Mouse (Mus musculus) MEL (cell line): ENCODE measurements around the gene Spi1. TPM values are rescaled to one million over a fixed set of nuclear protein-coding genes. Genes with fewer than 3 reads are reported as not detected.

Experiments used
- DNase-seq: peaks from one replicate; pipeline ENCODE4 v3.0.0; 2011; ENCODE audit warnings: low read depth, low spot score
- H3K27ac ChIP-seq: 2 replicates; pipeline ENCODE4 v1.5.1; 2012; ENCODE audit warnings: low read depth, mild to moderate bottlenecking, control low read depth, low read length, moderate library complexity; ENCODE audit not compliant: control insufficient read depth
- H3K27me3 ChIP-seq, 2 experiments: fragments of 150-350 bp in 1 of 2; sonication (generic) in 1 of 2; 2 replicates each; pipeline ENCODE4 v1.6.1; 2012; ENCODE audit warnings: low read length in 2 of 2, mild to moderate bottlenecking in 2 of 2, improper control_type of control experiment in 1 of 2, moderate library complexity in 1 of 2; ENCODE audit not compliant: insufficient read depth in 2 of 2, control insufficient read depth in 1 of 2
- H3K36me3 ChIP-seq, 2 experiments: 2 replicates each; pipeline ENCODE4 v1.6.1; 2012 to 2014; ENCODE audit warnings: low read length in 2 of 2, improper control_type of control experiment in 1 of 2, inconsistent platforms in 1 of 2, mild to moderate bottlenecking in 1 of 2; ENCODE audit not compliant: insufficient read depth in 2 of 2, control insufficient read depth in 1 of 2
- H3K4me1 ChIP-seq, 2 experiments: fragments of 150-350 bp in 1 of 2; sonication (generic) in 1 of 2; 2 replicates each; pipeline ENCODE4 v1.6.1; 2012; ENCODE audit warnings: low read length in 2 of 2, improper control_type of control experiment in 1 of 2, mild to moderate bottlenecking in 1 of 2; ENCODE audit not compliant: insufficient read depth in 2 of 2, control insufficient read depth in 1 of 2
- H3K4me3 ChIP-seq, 2 experiments: fragments of 150-350 bp in 1 of 2; sonication (generic) in 1 of 2; 2 replicates each; pipeline ENCODE4 v1.5.1; 2012; ENCODE audit warnings: low read depth in 2 of 2, low read length in 2 of 2, mild to moderate bottlenecking in 2 of 2, moderate library complexity in 2 of 2, control low read depth in 1 of 2, improper control_type of control experiment in 1 of 2; ENCODE audit not compliant: control insufficient read depth in 1 of 2, insufficient read depth in 1 of 2
- H3K79me2 ChIP-seq: 2 replicates; pipeline ENCODE4 v1.6.1; 2012; ENCODE audit warnings: mild to moderate bottlenecking, low read length, moderate library complexity; ENCODE audit not compliant: control insufficient read depth, poor library complexity, insufficient read depth
- H3K9ac ChIP-seq: 2 replicates; pipeline ENCODE4 v1.6.1; 2012; ENCODE audit warnings: low read depth, mild to moderate bottlenecking, control low read depth, low read length, moderate library complexity; ENCODE audit not compliant: control insufficient read depth, poor library complexity, severe bottlenecking
- H3K9me3 ChIP-seq: fragments of 150-350 bp; sonication (generic); replicated peaks from 2 replicates; pipeline ENCODE4 v1.6.1; 2012; ENCODE audit warnings: mild to moderate bottlenecking, low read length, improper control_type of control experiment, moderate library complexity; ENCODE audit not compliant: insufficient read depth
- BHLHE40 ChIP-seq: IDR thresholded peaks from 2 replicates; pipeline ENCODE4 v1.6.1; 2012; ENCODE audit warnings: low read depth, mild to moderate bottlenecking, inconsistent platforms, low read length, improper control_type of control experiment, borderline replicate concordance
- CHD1 ChIP-seq: IDR thresholded peaks from 2 replicates; pipeline ENCODE4 v1.6.1; 2012; ENCODE audit warnings: low read depth, mild to moderate bottlenecking, inconsistent platforms, low read length, improper control_type of control experiment
- ELF1 ChIP-seq: IDR thresholded peaks from 2 replicates; pipeline ENCODE4 v1.6.1; 2014; ENCODE audit warnings: low read depth, mild to moderate bottlenecking, inconsistent platforms, low read length, improper control_type of control experiment, moderate library complexity
- EP300 ChIP-seq, 2 experiments: IDR thresholded peaks; 2 replicates each; pipeline ENCODE4 v1.6.1; 2011; ENCODE audit warnings: improper control_type of control experiment in 2 of 2, low read length in 2 of 2, low read depth in 1 of 2, mild to moderate bottlenecking in 1 of 2
- GABPA ChIP-seq: IDR thresholded peaks from 2 replicates; pipeline ENCODE4 v1.6.1; 2012; ENCODE audit warnings: low read depth, mild to moderate bottlenecking, inconsistent platforms, low read length, improper control_type of control experiment, moderate library complexity
- GATA1 ChIP-seq: IDR thresholded peaks from 2 replicates; pipeline ENCODE4 v1.6.1; 2011; ENCODE audit warnings: low read depth, low read length, improper control_type of control experiment
- HCFC1 ChIP-seq: IDR thresholded peaks from 2 replicates; pipeline ENCODE4 v1.6.1; 2012; ENCODE audit warnings: low read depth, mild to moderate bottlenecking, inconsistent platforms, low read length, improper control_type of control experiment, moderate library complexity
- MAX ChIP-seq: IDR thresholded peaks from 2 replicates; pipeline ENCODE4 v1.6.1; 2011; ENCODE audit warnings: low read length, improper control_type of control experiment
- MAZ ChIP-seq: IDR thresholded peaks from 2 replicates; pipeline ENCODE4 v1.6.1; 2012; ENCODE audit warnings: low read depth, mild to moderate bottlenecking, inconsistent platforms, low read length, improper control_type of control experiment
- MEF2A ChIP-seq: IDR thresholded peaks from 2 replicates; pipeline ENCODE4 v1.6.1; 2014; ENCODE audit warnings: low read depth, mild to moderate bottlenecking, inconsistent platforms, low read length, improper control_type of control experiment; ENCODE audit not compliant: poor library complexity, insufficient replicate concordance, severe bottlenecking; ENCODE audit errors: extremely low read depth
- MYB ChIP-seq: IDR thresholded peaks from 2 replicates; pipeline ENCODE4 v1.6.1; 2011; ENCODE audit warnings: mild to moderate bottlenecking, low read depth, low read length, improper control_type of control experiment
- MYC ChIP-seq: IDR thresholded peaks from 2 replicates; pipeline ENCODE4 v1.6.1; 2011; ENCODE audit warnings: low read depth, mild to moderate bottlenecking, low read length, improper control_type of control experiment, moderate library complexity
- NRF1 ChIP-seq: IDR thresholded peaks from 2 replicates; pipeline ENCODE4 v1.6.1; 2014; ENCODE audit warnings: low read depth, mild to moderate bottlenecking, inconsistent platforms, low read length, improper control_type of control experiment, moderate library complexity; ENCODE audit not compliant: poor library complexity, insufficient read depth, severe bottlenecking
- POLR2A ChIP-seq, 2 experiments: IDR thresholded peaks; 2 replicates each; pipeline ENCODE4 v1.6.1; 2011 to 2012; ENCODE audit warnings: low read length in 2 of 2, mild to moderate bottlenecking in 2 of 2, control low read depth in 1 of 2, improper control_type of control experiment in 1 of 2, low read depth in 1 of 2, moderate library complexity in 1 of 2; ENCODE audit not compliant: control insufficient read depth in 1 of 2, insufficient read depth in 1 of 2, poor library complexity in 1 of 2
- POLR2AphosphoS5 ChIP-seq: IDR thresholded peaks from 2 replicates; pipeline ENCODE4 v1.6.1; 2012; ENCODE audit warnings: low read depth, borderline replicate concordance, mild to moderate bottlenecking, inconsistent platforms, low read length, moderate library complexity, mixed read lengths
- SIN3A ChIP-seq: IDR thresholded peaks from 2 replicates; pipeline ENCODE4 v1.6.1; 2012; ENCODE audit warnings: low read length, improper control_type of control experiment, inconsistent platforms
- TBP ChIP-seq: IDR thresholded peaks from 2 replicates; pipeline ENCODE4 v1.8.0; 2011; ENCODE audit warnings: low read depth, low read length, improper control_type of control experiment
- TCF12 ChIP-seq: IDR thresholded peaks from 2 replicates; pipeline ENCODE4 v1.6.1; 2014; ENCODE audit warnings: low read depth, mild to moderate bottlenecking, inconsistent platforms, low read length, improper control_type of control experiment, moderate library complexity
- USF1 ChIP-seq: IDR thresholded peaks from 2 replicates; pipeline ENCODE4 v1.6.1; 2014; ENCODE audit warnings: low read depth, mild to moderate bottlenecking, inconsistent platforms, low read length, improper control_type of control experiment, moderate library complexity
- ZC3H11A ChIP-seq: IDR thresholded peaks from 2 replicates; pipeline ENCODE4 v1.6.1; 2012; ENCODE audit warnings: low read depth, mild to moderate bottlenecking, inconsistent platforms, low read length, improper control_type of control experiment
- ZMIZ1 ChIP-seq: IDR thresholded peaks from 2 replicates; pipeline ENCODE4 v1.6.1; 2012; ENCODE audit warnings: low read depth, mild to moderate bottlenecking, inconsistent platforms, low read length, improper control_type of control experiment, moderate library complexity
- polyA plus RNA-seq, 2 experiments: library from polyadenylated mRNA; stranded (reverse) in 1 of 2; unstranded in 1 of 2; fragments of >175 nt in 1 of 2; fragments of >200 nt in 1 of 2; gene quantifications; 2 replicates each; pipeline versions ENCODE4 v1.2.1 to v1.2.4; 2012; ENCODE audit warnings: low replicate concordance in 2 of 2, low read depth in 1 of 2; ENCODE audit not compliant: insufficient read length in 2 of 2, insufficient read depth in 1 of 2, missing spikeins in 1 of 2
- total RNA-seq: library from RNA; depleted of rRNA; stranded (reverse); fragments of 300-350 nt; gene quantifications from 2 replicates; pipeline ENCODE4 v1.2.3, GENCODE M21; 2012

Spi1 gene
- total and polyA plus RNA-seq, 3 experiments: 95.9 to 142 (median 129) TPM

DNA sequence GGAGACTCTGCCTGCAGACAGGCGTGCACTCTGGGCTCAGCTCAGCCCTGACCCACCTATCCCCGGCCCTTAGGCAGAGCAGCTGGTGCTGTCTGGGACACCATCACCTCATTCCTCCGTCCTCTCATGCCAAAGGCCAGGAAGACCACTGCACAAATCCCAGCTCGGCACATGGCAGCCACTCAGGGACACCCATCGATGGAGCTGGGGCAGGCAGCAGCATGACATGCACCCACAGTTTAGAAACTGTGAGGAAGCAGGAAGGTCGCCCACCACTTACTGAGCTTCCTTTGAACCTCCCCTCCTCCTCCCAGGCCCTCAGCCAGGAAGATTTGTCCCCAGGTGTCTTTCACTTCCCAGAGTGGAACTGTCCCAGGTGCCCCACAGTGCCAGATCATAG is 55.3 kb downstream of the Spi1 start:
- Histone ChIP-seq H3K4me3 (no peak overlapping the region), H3K9me3 (no peaks in the 10 kb centered on the region), H3K27me3 (no peaks in the 10 kb centered on the region), H3K36me3 (no peaks in the 10 kb centered on the region; a peak in 1 of 4 replicates), H3K27ac (no peak overlapping the region)
- DNase-seq: no peak
- TF ChIP-seq MAX (no peak), POLR2AphosphoS5 (no peak), SIN3A (no peak), BHLHE40 (no peak), ZC3H11A (no peak), EP300 (IDR thresholded peaks at IDR 0.05; ENCODE audit: low read depth in 1 of 2, low read length in 2 of 2) (no peak), MEF2A (no peak), TBP (no peak), CHD1 (no peak), POLR2A (IDR thresholded peaks at IDR 0.05; ENCODE audit: control insufficient read depth in 1 of 2, insufficient read depth in 1 of 2, low read depth in 1 of 2, low read length in 2 of 2, poor library complexity in 1 of 2) (no peak), GABPA (no peak), ELF1 (no peak), GATA1 (no peak), MAZ (no peak), MYB (no peak)
- TF ChIP-seq, all 39 proteins: peak for 0
- no peak overlapping the region for H3K9ac ChIP-seq
- H3K4me1 ChIP-seq: no peaks in the 10 kb centered on the region
- no peaks in the 10 kb centered on the region for H3K79me2 ChIP-seq

DNA sequence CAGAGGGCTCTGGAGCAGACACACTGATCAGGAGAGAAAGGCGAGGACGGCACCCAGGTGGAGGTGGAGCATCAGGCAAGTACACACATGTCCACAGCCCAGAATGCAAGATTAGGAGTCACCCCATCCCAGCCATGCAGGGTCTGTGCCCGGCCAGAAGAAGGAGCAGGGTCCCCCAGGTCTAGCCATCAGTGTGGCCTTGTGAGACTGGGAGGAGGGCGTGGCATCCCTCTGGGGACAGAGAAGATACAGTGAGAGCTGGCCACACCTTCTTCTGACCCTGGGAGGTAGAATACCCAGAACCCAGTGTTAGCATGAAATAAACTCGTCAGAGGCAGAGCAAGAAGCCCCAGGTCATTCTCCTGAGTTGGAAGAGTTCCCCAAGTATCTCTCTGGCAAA is 57.1 kb downstream of the Spi1 start:
- H3K9me3 ChIP-seq: no peaks in the 10 kb centered on the region
- no peak overlapping the region for H3K4me3 ChIP-seq
- no peak overlapping the region for H3K9ac ChIP-seq
- H3K79me2 ChIP-seq: no peaks in the 10 kb centered on the region
- TF ChIP-seq HCFC1: no peak
- no peak for TF ChIP-seq MAZ
- no peak for TF ChIP-seq USF1
- TF ChIP-seq TCF12: no peak
- no peak for TF ChIP-seq GABPA
- no peak for TF ChIP-seq MYB
- no peak for TF ChIP-seq MEF2A
- no peak for TF ChIP-seq ZMIZ1
- TF ChIP-seq ZC3H11A: no peak
- no peak for TF ChIP-seq MYC
- TF ChIP-seq NRF1: no peak
- no peaks in the 10 kb centered on the region; a peak in 1 of 4 replicates for H3K36me3 ChIP-seq
- H3K4me1 ChIP-seq: no peaks in the 10 kb centered on the region
- DNase-seq: no peak
- no peaks in the 10 kb centered on the region for H3K27me3 ChIP-seq
- H3K27ac ChIP-seq: no peak overlapping the region
